Mouse (Mus musculus): ENCODE results near the gene Tshz2. TPM values are rescaled to one million over a fixed set of nuclear protein-coding genes. Genes with fewer than 3 reads are reported as not detected.

Gene Tshz2
- polyA plus RNA-seq, 1 experiment from 2014 or later, result 1.2 TPM

DNA sequence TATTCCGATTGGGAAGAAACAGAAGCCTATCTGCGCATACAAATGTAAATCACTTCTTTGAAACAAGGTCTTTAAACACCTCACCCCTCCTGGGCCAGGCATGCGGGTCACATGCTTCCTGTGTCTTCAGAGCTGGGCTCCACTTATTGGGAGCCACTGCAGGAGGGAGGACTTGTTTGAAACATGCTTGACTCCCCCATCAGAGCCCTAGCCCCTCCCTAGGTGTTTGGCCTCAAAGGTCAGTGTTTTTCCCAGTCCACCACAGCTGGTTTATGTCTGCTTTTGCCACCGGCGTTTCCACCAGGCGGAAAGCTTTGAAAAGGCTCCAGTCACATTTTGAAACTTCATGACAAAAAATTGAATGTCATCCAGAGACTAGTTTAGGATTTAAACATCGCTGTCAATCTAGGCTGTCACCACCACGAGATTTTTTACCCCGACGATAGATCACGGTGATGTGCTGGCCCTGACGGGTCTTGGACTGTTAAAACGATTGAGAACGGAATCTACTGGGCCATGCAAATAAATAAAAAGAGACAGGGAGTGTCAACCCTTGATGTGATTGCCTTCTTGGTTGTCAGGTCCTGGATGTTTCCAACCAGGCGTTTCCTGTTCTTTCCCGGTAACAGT lies 96.0 kb downstream of the Tshz2 start:
- WGBS, result 74% methylated on average over 16 of the region's 16 CpGs
- H3K27ac ChIP-seq (replicated peaks), result no peak overlapping the region
- H3K4me3 ChIP-seq, result no peak overlapping the region
- H3K27me3 ChIP-seq (ENCODE audit: low read depth, poor library complexity, severe bottlenecking), result no peaks in the 10 kb centered on the region
- H3K9me3 ChIP-seq (replicated peaks), result no peaks in the 10 kb centered on the region
- H3K4me1 ChIP-seq, result peaks cover 11% of the 10 kb centered on the region
- H3K36me3 ChIP-seq, result no peaks in the 10 kb centered on the region
- DNase-seq (ENCODE audit: low spot score), result no peak

DNA sequence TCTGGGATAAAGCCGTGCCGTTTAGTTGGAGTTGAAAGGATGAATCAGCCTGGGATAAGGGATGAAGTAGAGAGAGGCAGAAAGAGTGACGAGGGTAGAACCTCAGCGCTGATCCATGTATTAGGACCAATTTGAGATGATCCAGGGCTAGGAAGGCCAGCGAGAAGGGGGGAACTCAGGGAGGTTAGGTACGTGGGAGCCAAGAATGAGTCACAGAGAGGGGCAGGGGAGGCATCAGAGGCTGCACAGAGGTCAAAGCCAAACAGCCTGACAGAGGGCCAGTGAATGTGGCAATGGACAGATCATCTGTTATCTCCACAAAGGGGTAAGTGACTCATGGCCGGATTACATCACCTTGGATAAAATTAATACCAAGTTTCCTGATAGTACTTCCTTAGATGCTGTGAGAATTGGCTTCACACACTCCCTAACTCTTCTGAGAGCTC lies 97.8 kb downstream of the Tshz2 start:
- Histone ChIP-seq H3K4me3 (no peak overlapping the region), H3K9me3 (replicated peaks) (no peaks in the 10 kb centered on the region), H3K27ac (replicated peaks) (no peak overlapping the region), H3K4me1 (peaks cover 17% of the 10 kb centered on the region), H3K27me3 (ENCODE audit: low read depth, poor library complexity, severe bottlenecking) (no peaks in the 10 kb centered on the region), H3K36me3 (no peaks in the 10 kb centered on the region)
- 78% methylated on average over 7 of the region's 7 CpGs for WGBS
- DNase-seq (ENCODE audit: low spot score), result no peak

DNA sequence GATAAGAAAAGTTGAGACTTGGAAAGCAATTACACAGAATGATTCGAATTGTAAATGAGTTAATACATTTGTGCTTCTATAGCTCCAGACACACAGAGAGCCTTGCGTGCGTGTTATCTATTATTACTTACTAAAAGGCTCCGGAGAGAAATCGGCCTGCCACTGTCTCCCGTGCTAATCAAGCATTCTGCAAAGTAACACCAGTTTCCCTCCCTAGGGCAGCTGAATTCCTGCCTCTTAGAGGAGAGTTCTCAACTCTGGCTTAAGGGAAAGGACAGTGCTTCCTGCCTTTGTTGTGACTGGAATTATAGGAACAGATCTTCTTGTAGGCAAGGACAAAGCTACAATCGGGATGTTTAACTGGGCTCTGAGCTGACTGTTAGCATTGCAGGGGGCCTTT lies 101.2 kb downstream of the Tshz2 start:
- peak overlapping the region; percentile 50; the same call in 1 of the 2 replicates for H3K27ac ChIP-seq (replicated peaks)
- peaks cover 11% of the 10 kb centered on the region for H3K4me1 ChIP-seq
- DNase-seq (ENCODE audit: low spot score), result no peak
- 80% methylated on average over 7 of the region's 7 CpGs for WGBS
- no peaks in the 10 kb centered on the region for H3K9me3 ChIP-seq (replicated peaks)
- H3K36me3 ChIP-seq, result no peaks in the 10 kb centered on the region
- no peaks in the 10 kb centered on the region for H3K27me3 ChIP-seq (ENCODE audit: low read depth, poor library complexity, severe bottlenecking)
- H3K4me3 ChIP-seq, result no peak overlapping the region

DNA sequence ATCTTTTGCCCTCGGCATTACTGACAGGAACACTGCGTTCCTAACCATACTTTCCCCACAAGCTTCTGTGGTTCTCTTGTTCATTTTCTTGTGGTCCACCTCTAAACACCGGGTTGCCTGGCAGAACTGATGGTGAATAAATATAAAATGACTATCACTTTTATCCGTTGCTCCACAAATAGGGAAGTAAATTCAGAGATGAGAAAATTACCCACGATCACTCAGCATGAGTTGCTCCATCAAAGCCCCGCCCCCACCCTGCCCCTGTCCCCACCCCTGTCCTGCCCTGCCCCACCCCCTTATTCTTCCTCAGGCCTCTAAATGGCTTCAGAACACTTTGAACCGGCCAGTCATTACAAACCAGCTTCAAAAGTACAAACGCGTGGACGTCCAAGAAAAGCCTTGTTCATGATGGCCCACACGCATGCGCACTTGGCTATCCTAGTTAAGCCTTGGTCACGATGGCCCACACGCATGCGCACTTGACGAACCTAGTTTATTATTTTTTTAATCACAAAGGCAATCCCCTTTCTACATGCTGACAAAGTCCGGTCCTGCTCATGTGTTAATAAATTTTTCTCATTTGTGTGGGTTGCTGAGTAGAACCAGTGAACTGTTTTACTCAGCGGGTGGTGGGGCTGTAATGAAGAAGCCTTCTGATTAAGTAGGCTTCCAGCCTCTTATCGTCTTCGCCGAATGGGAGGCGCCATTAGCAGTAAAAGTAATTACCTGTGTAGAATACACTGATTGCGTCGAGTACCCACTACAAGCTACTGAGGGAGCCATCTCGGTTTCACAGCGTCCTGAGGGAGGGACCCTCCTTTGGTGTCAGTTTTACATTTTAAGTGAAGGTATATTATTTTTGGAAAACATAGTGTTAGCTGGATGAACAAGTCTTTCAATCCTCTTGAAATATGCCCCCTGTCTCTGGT lies 102.9 kb downstream of the Tshz2 start:
- no peaks in the 10 kb centered on the region for H3K9me3 ChIP-seq (replicated peaks)
- H3K4me3 ChIP-seq, result no peak overlapping the region
- H3K4me1 ChIP-seq, result peaks cover 9% of the 10 kb centered on the region
- H3K36me3 ChIP-seq, result no peaks in the 10 kb centered on the region
- H3K27me3 ChIP-seq (ENCODE audit: low read depth, poor library complexity, severe bottlenecking), result no peaks in the 10 kb centered on the region
- no peak overlapping the region for H3K27ac ChIP-seq (replicated peaks)
- 93% methylated on average over 26 of the region's 26 CpGs for WGBS
- DNase-seq (ENCODE audit: low spot score), result no peak

DNA sequence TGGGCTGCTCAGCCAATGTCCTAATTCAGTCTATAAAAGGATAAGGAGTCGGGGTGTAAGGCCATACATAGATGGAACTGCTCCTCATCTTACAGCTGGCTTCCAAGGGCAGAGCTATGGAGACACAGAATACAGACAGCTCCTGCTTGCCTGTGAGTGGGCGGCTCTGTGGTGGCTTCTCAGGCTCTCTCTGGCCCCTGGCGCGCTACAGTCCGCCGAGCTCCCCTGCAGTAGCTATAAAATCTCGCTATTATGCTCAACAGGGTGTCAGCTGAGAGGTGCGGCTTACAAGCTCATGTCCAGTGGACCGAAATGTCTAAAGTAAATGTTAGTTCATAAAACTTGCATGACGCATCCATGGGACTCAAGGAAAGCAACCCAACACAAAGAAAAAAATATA lies 108.2 kb downstream of the Tshz2 start:
- no peaks in the 10 kb centered on the region for H3K36me3 ChIP-seq
- WGBS, result 87% methylated on average over 10 of the region's 10 CpGs
- DNase-seq (ENCODE audit: low spot score), result no peak
- no peaks in the 10 kb centered on the region for H3K27me3 ChIP-seq (ENCODE audit: low read depth, poor library complexity, severe bottlenecking)
- H3K9me3 ChIP-seq (replicated peaks), result no peaks in the 10 kb centered on the region
- no peaks in the 10 kb centered on the region for H3K4me1 ChIP-seq
- H3K4me3 ChIP-seq, result no peak overlapping the region
- H3K27ac ChIP-seq (replicated peaks), result no peak overlapping the region

DNA sequence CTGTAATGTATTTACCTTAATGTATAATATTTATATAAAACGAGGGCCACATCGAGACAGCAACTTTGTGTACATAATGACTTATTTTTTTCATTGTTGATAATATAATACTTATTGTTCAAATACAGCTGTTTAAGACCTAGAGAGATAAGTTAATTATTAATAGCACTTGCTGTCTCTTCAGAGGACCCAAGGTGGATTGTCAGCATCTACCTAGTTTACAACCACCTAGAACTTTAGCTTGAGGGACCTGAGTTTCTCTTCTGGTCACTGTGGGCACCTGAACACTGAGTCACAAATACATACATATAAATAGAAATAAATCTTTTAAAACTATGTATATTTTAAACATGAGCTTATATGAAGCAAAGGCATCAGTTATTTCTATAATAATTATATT lies 110.0 kb downstream of the Tshz2 start:
- no peak for DNase-seq (ENCODE audit: low spot score)

DNA sequence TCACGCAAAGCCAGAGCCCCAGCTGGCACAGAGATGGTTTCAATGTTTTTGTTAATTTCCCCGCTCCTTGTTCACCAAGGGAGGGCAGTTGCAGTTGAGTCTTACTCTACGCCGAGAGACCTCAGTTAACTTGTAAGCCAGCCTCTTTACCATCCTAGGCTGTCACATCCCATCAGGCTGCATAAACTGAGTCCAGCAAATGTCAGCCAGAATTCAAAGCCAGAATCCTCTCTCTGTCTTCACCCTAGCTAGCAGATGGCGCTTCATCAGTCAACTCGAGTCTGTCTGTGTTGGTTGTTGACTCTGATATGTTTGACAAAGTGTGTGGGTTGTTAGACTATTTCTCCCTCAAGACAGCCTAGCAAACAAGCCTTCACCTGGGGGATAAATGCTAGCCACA lies 110.5 kb downstream of the Tshz2 start:
- DNase-seq (ENCODE audit: low spot score), result no peak
- no peaks in the 10 kb centered on the region for H3K36me3 ChIP-seq
- H3K9me3 ChIP-seq (replicated peaks), result peaks cover 4% of the 10 kb centered on the region; the same call in 1 of the 2 replicates
- H3K27me3 ChIP-seq (ENCODE audit: low read depth, poor library complexity, severe bottlenecking), result no peaks in the 10 kb centered on the region
- no peaks in the 10 kb centered on the region for H3K4me1 ChIP-seq
- H3K27ac ChIP-seq (replicated peaks), result no peak overlapping the region
- no peak overlapping the region for H3K4me3 ChIP-seq
- WGBS, result 91% methylated on average over 6 of the region's 6 CpGs

More for the DNA sequence above, 110.0 kb downstream of the Tshz2 start:
- Histone ChIP-seq H3K9me3 (replicated peaks) (peaks cover 4% of the 10 kb centered on the region; the same call in 1 of the 2 replicates), H3K27me3 (ENCODE audit: low read depth, poor library complexity, severe bottlenecking) (no peaks in the 10 kb centered on the region), H3K27ac (replicated peaks) (no peak overlapping the region), H3K4me3 (no peak overlapping the region), H3K36me3 (no peaks in the 10 kb centered on the region), H3K4me1 (no peaks in the 10 kb centered on the region)
- WGBS, result 95% methylated on average over 2 of the region's 2 CpGs

DNA sequence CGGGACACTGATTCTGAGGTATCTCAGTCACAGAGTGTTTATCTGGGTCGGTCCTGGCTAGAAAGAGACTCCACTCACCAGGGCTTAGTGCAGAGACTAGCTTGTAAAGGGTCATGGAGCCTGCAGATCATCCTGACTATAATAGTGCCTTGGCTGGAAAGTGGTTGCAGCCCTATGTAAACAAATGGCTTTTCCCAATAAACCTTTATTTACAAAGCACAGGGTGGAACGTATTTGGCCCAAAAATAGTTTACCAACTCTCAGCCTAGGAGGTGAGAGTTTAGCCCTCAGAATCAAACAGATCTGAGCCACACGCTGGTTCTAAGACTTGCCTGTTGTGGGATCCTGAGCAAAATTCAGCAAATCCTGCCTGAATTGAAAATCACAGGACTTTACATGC lies 111.1 kb downstream of the Tshz2 start:
- peaks cover 4% of the 10 kb centered on the region; the same call in 1 of the 2 replicates for H3K9me3 ChIP-seq (replicated peaks)
- WGBS, result 85% methylated on average over 4 of the region's 4 CpGs
- H3K27me3 ChIP-seq (ENCODE audit: low read depth, poor library complexity, severe bottlenecking), result no peaks in the 10 kb centered on the region
- no peaks in the 10 kb centered on the region for H3K36me3 ChIP-seq
- no peak overlapping the region for H3K27ac ChIP-seq (replicated peaks)
- no peak for DNase-seq (ENCODE audit: low spot score)
- no peaks in the 10 kb centered on the region for H3K4me1 ChIP-seq
- H3K4me3 ChIP-seq, result no peak overlapping the region

DNA sequence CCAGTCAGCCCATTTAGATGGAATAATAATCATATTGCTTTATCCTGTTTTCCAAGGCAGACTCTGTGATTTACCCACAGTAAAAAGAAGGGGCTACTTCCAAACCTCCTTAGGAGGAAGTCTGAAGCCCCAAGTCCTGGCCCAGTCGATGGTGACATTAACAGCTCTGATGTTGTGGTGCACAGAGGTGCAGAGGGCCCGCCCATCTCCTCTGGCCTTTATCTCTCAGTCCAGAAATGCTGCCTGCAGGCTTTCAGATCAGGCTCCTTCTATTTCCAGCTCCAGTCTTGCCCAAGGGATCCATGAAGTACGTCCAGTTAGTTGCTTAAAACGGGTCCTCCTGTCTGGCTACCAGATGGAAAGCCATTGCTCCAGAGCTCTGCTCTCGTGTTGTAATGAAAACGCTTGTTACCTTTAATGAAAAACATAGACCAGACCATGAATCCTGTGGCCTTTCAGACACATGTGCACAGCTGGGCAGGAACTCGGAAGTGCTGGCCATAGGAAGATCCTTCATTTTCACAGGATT lies 114.4 kb downstream of the Tshz2 start:
- WGBS, result 87% methylated on average over 7 of the region's 7 CpGs
- H3K9me3 ChIP-seq (replicated peaks), result peaks cover 4% of the 10 kb centered on the region; the same call in 1 of the 2 replicates

DNA sequence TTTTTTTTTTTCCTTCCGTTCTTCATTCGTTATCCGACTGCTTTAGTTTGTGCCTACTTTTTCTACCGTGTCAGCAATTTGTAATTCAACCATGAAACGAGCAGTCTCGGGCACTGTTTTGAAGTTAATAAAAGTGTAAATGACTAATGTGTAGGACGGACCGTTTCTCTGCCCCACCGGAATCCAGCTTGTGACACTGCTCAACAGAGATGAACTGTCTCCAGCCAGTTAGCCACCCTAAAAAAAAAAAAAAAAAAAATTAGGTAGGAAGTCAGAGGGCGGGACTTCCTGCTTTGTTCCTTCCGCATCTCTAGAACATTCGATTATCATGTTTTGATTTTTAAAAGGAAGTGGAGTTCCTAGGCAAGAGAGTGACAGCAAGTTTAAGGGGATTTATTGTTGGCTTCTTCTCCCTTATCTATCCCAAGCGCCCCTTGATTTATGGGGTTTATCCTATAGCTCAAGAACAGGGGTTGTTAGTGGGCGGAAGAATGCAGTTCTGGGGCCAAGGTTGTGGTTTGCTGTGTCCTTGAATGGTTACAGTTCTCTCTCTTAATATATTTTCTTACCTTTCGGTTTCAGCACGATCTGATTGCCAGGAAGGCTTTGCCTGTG lies 116.6 kb downstream of the Tshz2 start:
- DNase-seq (ENCODE audit: low spot score), result no peak
- H3K9me3 ChIP-seq (replicated peaks), result peaks cover 4% of the 10 kb centered on the region; the same call in 1 of the 2 replicates
- H3K4me3 ChIP-seq, result no peak overlapping the region
- no peaks in the 10 kb centered on the region for H3K36me3 ChIP-seq
- H3K27ac ChIP-seq (replicated peaks), result no peak overlapping the region
- WGBS, result 93% methylated on average over 16 of the region's 16 CpGs
- H3K4me1 ChIP-seq, result peaks cover 11% of the 10 kb centered on the region
- H3K27me3 ChIP-seq (ENCODE audit: low read depth, poor library complexity, severe bottlenecking), result no peaks in the 10 kb centered on the region

More for the DNA sequence above, 114.4 kb downstream of the Tshz2 start:
- Histone ChIP-seq H3K27ac (replicated peaks) (no peak overlapping the region), H3K4me3 (no peak overlapping the region), H3K36me3 (no peaks in the 10 kb centered on the region), H3K27me3 (ENCODE audit: low read depth, poor library complexity, severe bottlenecking) (no peaks in the 10 kb centered on the region), H3K4me1 (peaks cover 11% of the 10 kb centered on the region)
- DNase-seq (ENCODE audit: low spot score), result no peak

DNA sequence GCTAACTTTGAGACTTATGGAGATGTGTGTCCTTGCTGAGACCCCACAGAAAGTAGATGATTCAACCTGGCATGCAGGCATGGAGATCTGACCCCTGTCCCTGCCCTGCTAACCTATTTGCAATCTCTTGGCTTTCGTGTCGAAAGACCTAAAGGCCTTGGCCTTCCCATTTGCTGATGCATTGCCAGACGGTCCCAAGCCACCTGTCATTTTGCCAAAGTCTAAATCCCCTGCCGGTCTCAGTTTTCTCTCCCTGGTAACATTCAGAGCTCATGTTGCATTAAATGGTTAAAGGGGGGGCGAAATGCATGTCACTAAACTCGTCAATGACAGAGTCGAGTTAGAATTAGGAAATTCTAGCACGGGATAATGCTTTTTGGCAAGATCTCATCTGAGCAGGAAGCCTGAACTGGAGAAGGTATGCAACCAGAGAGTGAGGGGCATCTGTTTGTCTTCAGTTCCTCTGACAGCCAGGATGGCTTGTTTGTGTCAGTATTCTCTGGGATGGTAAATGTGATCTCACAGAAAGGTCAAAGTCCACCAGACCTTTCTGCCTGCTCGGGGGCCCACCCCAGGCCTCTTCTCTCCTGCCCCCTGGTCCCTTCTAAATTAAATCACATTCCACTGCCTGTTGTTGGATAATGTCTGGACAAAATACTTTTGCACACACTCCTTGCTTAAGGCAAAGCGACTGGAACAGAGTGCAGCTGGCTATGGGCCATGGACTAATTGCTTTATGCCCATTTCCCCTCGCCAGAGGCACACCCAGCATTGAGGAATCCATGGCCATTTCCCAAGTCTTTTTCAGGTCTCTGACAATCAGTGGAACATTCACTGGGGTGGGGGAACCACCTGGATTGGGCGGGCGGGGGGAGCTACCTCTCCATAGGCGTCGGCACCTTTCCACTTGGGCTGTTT lies 118.0 kb downstream of the Tshz2 start:
- Histone ChIP-seq H3K27me3 (ENCODE audit: low read depth, poor library complexity, severe bottlenecking) (no peaks in the 10 kb centered on the region), H3K9me3 (replicated peaks) (peaks cover 4% of the 10 kb centered on the region; the same call in 1 of the 2 replicates), H3K36me3 (no peaks in the 10 kb centered on the region), H3K4me3 (no peak overlapping the region), H3K27ac (replicated peaks) (no peak overlapping the region), H3K4me1 (peaks cover 11% of the 10 kb centered on the region)
- no peak for DNase-seq (ENCODE audit: low spot score)
- 65% methylated on average over 15 of the region's 15 CpGs for WGBS

DNA sequence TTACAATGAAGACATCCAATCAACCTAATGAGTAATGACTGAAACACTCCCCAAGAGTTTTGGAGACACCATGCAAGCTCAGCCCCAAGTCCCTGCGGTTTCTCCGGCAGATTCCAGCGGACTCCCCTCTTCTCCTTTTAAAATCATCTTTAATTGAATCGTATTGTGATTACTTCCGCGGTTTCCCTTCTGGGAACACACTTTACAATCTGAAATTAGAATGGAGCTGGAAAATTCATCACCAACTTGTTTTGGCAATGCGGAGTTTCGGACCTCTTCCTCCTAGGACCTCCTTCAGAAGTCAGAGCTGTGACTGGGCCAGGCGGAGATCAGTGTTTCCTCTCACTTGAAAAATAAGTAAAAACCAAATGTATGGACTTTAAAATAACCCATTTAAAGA lies 119.3 kb downstream of the Tshz2 start:
- H3K9me3 ChIP-seq (replicated peaks), result peaks cover 4% of the 10 kb centered on the region; the same call in 1 of the 2 replicates
- no peaks in the 10 kb centered on the region for H3K36me3 ChIP-seq
- no peak overlapping the region for H3K27ac ChIP-seq (replicated peaks)
- 94% methylated on average over 9 of the region's 9 CpGs for WGBS
- no peak overlapping the region for H3K4me3 ChIP-seq
- H3K4me1 ChIP-seq, result peaks cover 11% of the 10 kb centered on the region
- H3K27me3 ChIP-seq (ENCODE audit: low read depth, poor library complexity, severe bottlenecking), result no peaks in the 10 kb centered on the region
- no peak for DNase-seq (ENCODE audit: low spot score)
